Mouse (Mus musculus): ENCODE measurements around the gene Lpar3. TPM values are rescaled to one million over a fixed set of nuclear protein-coding genes. Genes with fewer than 3 reads are reported as not detected.

Lpar3 gene
- polyA plus RNA-seq, 1 experiment from 2014 or later: 39.9 TPM

- no peak overlapping the region for H3K4me2 ChIP-seq
- H3K27me3 ChIP-seq (ENCODE audit: control insufficient read depth, insufficient read depth, low read length): no peaks in the 10 kb centered on the region
- H3K27ac ChIP-seq (ENCODE audit: low read depth, low read length): no peak overlapping the region
- H3K4me1 ChIP-seq (ENCODE audit: control insufficient read depth, insufficient read depth, low read length): no peaks in the 10 kb centered on the region
- no peak overlapping the region for H3K4me3 ChIP-seq (ENCODE audit: low read depth, low read length)
- no peaks in the 10 kb centered on the region for H3K36me3 ChIP-seq (ENCODE audit: control insufficient read depth, insufficient read depth, low read length)
- no peak overlapping the region for H3K9ac ChIP-seq (ENCODE audit: low read depth, low read length)
- H3K9me3 ChIP-seq (replicated peaks; ENCODE audit: control insufficient read depth, low read length): no peaks in the 10 kb centered on the region
- no peak for ATAC-seq (replicated peaks; ENCODE audit: insufficient number of reproducible peaks, low FRiP score, low TSS enrichment)
- 81% methylated on average over 5 of the region's 5 CpGs for WGBS (ENCODE audit: insufficient replicate concordance)
Measured at GRCm38 (mm10) chr3:146292515-146292914, 71.8 kb downstream of the Lpar3 start.

- H3K9ac ChIP-seq (ENCODE audit: low read depth, low read length): no peak overlapping the region
- H3K27me3 ChIP-seq (ENCODE audit: control insufficient read depth, insufficient read depth, low read length): no peaks in the 10 kb centered on the region
- no peak overlapping the region for H3K4me3 ChIP-seq (ENCODE audit: low read depth, low read length)
- 79% methylated on average over 3 of the region's 3 CpGs for WGBS (ENCODE audit: insufficient replicate concordance)
- ATAC-seq (replicated peaks; ENCODE audit: insufficient number of reproducible peaks, low FRiP score, low TSS enrichment): no peak
- H3K4me1 ChIP-seq (ENCODE audit: control insufficient read depth, insufficient read depth, low read length): no peaks in the 10 kb centered on the region
- H3K27ac ChIP-seq (ENCODE audit: low read depth, low read length): no peak overlapping the region
- no peak overlapping the region for H3K4me2 ChIP-seq
- H3K9me3 ChIP-seq (replicated peaks; ENCODE audit: control insufficient read depth, low read length): no peaks in the 10 kb centered on the region
- H3K36me3 ChIP-seq (ENCODE audit: control insufficient read depth, insufficient read depth, low read length): no peaks in the 10 kb centered on the region
Measured at GRCm38 (mm10) chr3:146302451-146302850, 81.7 kb downstream of the Lpar3 start.

GRCm38 (mm10) chr3:146303194-146303593 is 82.4 kb downstream of the Lpar3 start:
- 81% methylated on average over 5 of the region's 5 CpGs for WGBS (ENCODE audit: insufficient replicate concordance)

GRCm38 (mm10) chr3:146304556-146305405 is 84.0 kb downstream of the Lpar3 start:
- no peak for ATAC-seq (replicated peaks; ENCODE audit: insufficient number of reproducible peaks, low FRiP score, low TSS enrichment)
- H3K36me3 ChIP-seq (ENCODE audit: control insufficient read depth, insufficient read depth, low read length): no peaks in the 10 kb centered on the region
- no peak overlapping the region for H3K9ac ChIP-seq (ENCODE audit: low read depth, low read length)
- no peak overlapping the region for H3K4me2 ChIP-seq
- no peaks in the 10 kb centered on the region for H3K9me3 ChIP-seq (replicated peaks; ENCODE audit: control insufficient read depth, low read length)
- H3K4me3 ChIP-seq (ENCODE audit: low read depth, low read length): no peak overlapping the region
- 76% methylated on average over 21 of the region's 21 CpGs for WGBS (ENCODE audit: insufficient replicate concordance)
- no peak overlapping the region for H3K27ac ChIP-seq (ENCODE audit: low read depth, low read length)
- no peaks in the 10 kb centered on the region for H3K4me1 ChIP-seq (ENCODE audit: control insufficient read depth, insufficient read depth, low read length)
- H3K27me3 ChIP-seq (ENCODE audit: control insufficient read depth, insufficient read depth, low read length): no peaks in the 10 kb centered on the region

More at GRCm38 (mm10) chr3:146303194-146303593, 82.4 kb downstream of the Lpar3 start:
- Histone ChIP-seq H3K9ac (ENCODE audit: low read depth, low read length) (no peak overlapping the region), H3K4me3 (ENCODE audit: low read depth, low read length) (no peak overlapping the region), H3K27ac (ENCODE audit: low read depth, low read length) (no peak overlapping the region), H3K9me3 (replicated peaks; ENCODE audit: control insufficient read depth, low read length) (no peaks in the 10 kb centered on the region), H3K4me2 (no peak overlapping the region), H3K36me3 (ENCODE audit: control insufficient read depth, insufficient read depth, low read length) (no peaks in the 10 kb centered on the region), H3K27me3 (ENCODE audit: control insufficient read depth, insufficient read depth, low read length) (no peaks in the 10 kb centered on the region), H3K4me1 (ENCODE audit: control insufficient read depth, insufficient read depth, low read length) (no peaks in the 10 kb centered on the region)
- no peak for ATAC-seq (replicated peaks; ENCODE audit: insufficient number of reproducible peaks, low FRiP score, low TSS enrichment)

- H3K4me2 ChIP-seq: no peak overlapping the region
- 40% methylated on average over 3 of the region's 3 CpGs for WGBS (ENCODE audit: insufficient replicate concordance)
Measured at GRCm38 (mm10) chr3:146307341-146307740, 86.6 kb downstream of the Lpar3 start.

GRCm38 (mm10) chr3:146307886-146308285 is 87.1 kb downstream of the Lpar3 start:
- Histone ChIP-seq H3K9ac (ENCODE audit: low read depth, low read length) (no peak overlapping the region), H3K4me2 (no peak overlapping the region), H3K27ac (ENCODE audit: low read depth, low read length) (no peak overlapping the region), H3K4me3 (ENCODE audit: low read depth, low read length) (no peak overlapping the region), H3K4me1 (ENCODE audit: control insufficient read depth, insufficient read depth, low read length) (peaks cover 14% of the 10 kb centered on the region; the same call in 1 of the 2 replicates), H3K27me3 (ENCODE audit: control insufficient read depth, insufficient read depth, low read length) (no peaks in the 10 kb centered on the region), H3K9me3 (replicated peaks; ENCODE audit: control insufficient read depth, low read length) (no peaks in the 10 kb centered on the region), H3K36me3 (ENCODE audit: control insufficient read depth, insufficient read depth, low read length) (no peaks in the 10 kb centered on the region)
- WGBS (ENCODE audit: insufficient replicate concordance): 63% methylated on average over 2 of the region's 2 CpGs
- no peak for ATAC-seq (replicated peaks; ENCODE audit: insufficient number of reproducible peaks, low FRiP score, low TSS enrichment)

More at GRCm38 (mm10) chr3:146307341-146307740, 86.6 kb downstream of the Lpar3 start:
- ATAC-seq (replicated peaks; ENCODE audit: insufficient number of reproducible peaks, low FRiP score, low TSS enrichment): no peak
- no peaks in the 10 kb centered on the region for H3K36me3 ChIP-seq (ENCODE audit: control insufficient read depth, insufficient read depth, low read length)
- H3K9me3 ChIP-seq (replicated peaks; ENCODE audit: control insufficient read depth, low read length): no peaks in the 10 kb centered on the region
- no peak overlapping the region for H3K9ac ChIP-seq (ENCODE audit: low read depth, low read length)
- H3K4me1 ChIP-seq (ENCODE audit: control insufficient read depth, insufficient read depth, low read length): peaks cover 14% of the 10 kb centered on the region; the same call in 1 of the 2 replicates
- H3K27ac ChIP-seq (ENCODE audit: low read depth, low read length): no peak overlapping the region
- no peak overlapping the region for H3K4me3 ChIP-seq (ENCODE audit: low read depth, low read length)
- no peaks in the 10 kb centered on the region for H3K27me3 ChIP-seq (ENCODE audit: control insufficient read depth, insufficient read depth, low read length)

- Histone ChIP-seq H3K9ac (ENCODE audit: low read depth, low read length) (no peak overlapping the region), H3K4me1 (ENCODE audit: control insufficient read depth, insufficient read depth, low read length) (peaks cover 14% of the 10 kb centered on the region; the same call in 1 of the 2 replicates), H3K27me3 (ENCODE audit: control insufficient read depth, insufficient read depth, low read length) (no peaks in the 10 kb centered on the region), H3K4me2 (no peak overlapping the region), H3K4me3 (ENCODE audit: low read depth, low read length) (no peak overlapping the region), H3K36me3 (ENCODE audit: control insufficient read depth, insufficient read depth, low read length) (no peaks in the 10 kb centered on the region), H3K9me3 (replicated peaks; ENCODE audit: control insufficient read depth, low read length) (no peaks in the 10 kb centered on the region), H3K27ac (ENCODE audit: low read depth, low read length) (no peak overlapping the region)
- no peak for ATAC-seq (replicated peaks; ENCODE audit: insufficient number of reproducible peaks, low FRiP score, low TSS enrichment)
- WGBS (ENCODE audit: insufficient replicate concordance): 77% methylated on average over 8 of the region's 8 CpGs
Measured at GRCm38 (mm10) chr3:146309586-146309985, 88.8 kb downstream of the Lpar3 start.

GRCm38 (mm10) chr3:146311121-146311538 is 90.4 kb downstream of the Lpar3 start:
- Histone ChIP-seq H3K27me3 (ENCODE audit: control insufficient read depth, insufficient read depth, low read length) (no peaks in the 10 kb centered on the region), H3K9me3 (replicated peaks; ENCODE audit: control insufficient read depth, low read length) (no peaks in the 10 kb centered on the region), H3K4me3 (ENCODE audit: low read depth, low read length) (no peak overlapping the region), H3K9ac (ENCODE audit: low read depth, low read length) (no peak overlapping the region), H3K4me1 (ENCODE audit: control insufficient read depth, insufficient read depth, low read length) (peaks cover 14% of the 10 kb centered on the region; the same call in 1 of the 2 replicates), H3K4me2 (no peak overlapping the region), H3K36me3 (ENCODE audit: control insufficient read depth, insufficient read depth, low read length) (no peaks in the 10 kb centered on the region), H3K27ac (ENCODE audit: low read depth, low read length) (no peak overlapping the region)
- WGBS (ENCODE audit: insufficient replicate concordance): 18% methylated on average over 9 of the region's 9 CpGs
- no peak for ATAC-seq (replicated peaks; ENCODE audit: insufficient number of reproducible peaks, low FRiP score, low TSS enrichment)

All from heart, embryonic 11.5 days (tissue).